Mouse (Mus musculus): ENCODE data around the gene Usp3.

DNA sequence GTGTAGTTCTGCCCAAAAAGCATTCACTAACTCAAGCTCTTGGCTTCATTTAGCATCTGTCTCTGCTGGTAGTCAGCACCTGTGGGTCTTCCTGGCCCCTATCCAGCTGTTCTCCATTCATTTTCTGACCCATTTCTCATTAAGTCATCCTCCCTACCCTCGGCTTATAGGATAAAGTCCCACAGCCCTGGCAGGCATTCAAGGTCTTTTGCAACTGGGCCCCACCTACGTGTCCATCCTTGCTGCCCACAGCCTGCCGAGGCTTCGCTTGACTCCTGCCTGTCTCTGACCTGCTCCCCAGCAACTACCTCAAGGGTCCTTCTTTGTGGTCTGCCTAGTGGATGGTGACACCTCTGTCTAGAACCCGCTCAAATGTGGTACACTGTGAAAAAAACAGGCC lies 33.7 kb upstream of the Usp3 start:
- TF ChIP-seq POLR2A (IDR thresholded peaks at IDR 0.05; ENCODE audit: insufficient read length, low read depth): no peak
- TF ChIP-seq E2F4 (IDR thresholded peaks at IDR 0.05; ENCODE audit: insufficient read depth): no peak
- TF ChIP-seq MAX (IDR thresholded peaks at IDR 0.05; ENCODE audit: low read depth): no peak
- no peak for TF ChIP-seq MYOD1 (IDR thresholded peaks at IDR 0.05; ENCODE audit: control insufficient read depth in 1 of 3, insufficient read length in 2 of 3, low read depth in 2 of 3)

Data from myocyte (in vitro differentiated cells).